Mouse (Mus musculus): ENCODE results near the gene Gm9639.
"Not testable (repeated sequence)": the region's sequence is repeated elsewhere in the genome, so short reads cannot be mapped to it uniquely, and the experiment has no call there.

The Gm9639 gene

DNA sequence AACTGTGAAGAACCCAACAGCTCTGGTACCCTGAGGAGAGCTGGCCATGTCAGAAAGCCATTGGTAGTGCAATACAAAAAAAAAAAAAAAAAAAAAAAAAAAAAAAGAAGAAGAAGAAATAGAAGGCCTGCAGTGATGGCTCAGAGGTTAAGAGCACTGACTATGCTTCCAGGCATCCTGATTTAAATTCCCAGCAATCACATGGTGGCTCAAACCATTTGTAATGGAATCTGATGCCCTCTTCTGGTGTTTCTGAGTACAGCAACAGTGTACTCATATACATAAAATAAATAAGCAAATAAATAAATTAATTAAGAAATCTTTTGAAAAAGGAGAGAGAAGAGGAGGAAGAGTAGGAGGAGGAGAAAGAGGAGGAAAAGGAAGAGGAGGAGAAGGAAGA, 41.4 kb downstream of the Gm9639 start:
- DNase-seq (ENCODE audit: extremely low spot score, low spot score) = no peak

DNA sequence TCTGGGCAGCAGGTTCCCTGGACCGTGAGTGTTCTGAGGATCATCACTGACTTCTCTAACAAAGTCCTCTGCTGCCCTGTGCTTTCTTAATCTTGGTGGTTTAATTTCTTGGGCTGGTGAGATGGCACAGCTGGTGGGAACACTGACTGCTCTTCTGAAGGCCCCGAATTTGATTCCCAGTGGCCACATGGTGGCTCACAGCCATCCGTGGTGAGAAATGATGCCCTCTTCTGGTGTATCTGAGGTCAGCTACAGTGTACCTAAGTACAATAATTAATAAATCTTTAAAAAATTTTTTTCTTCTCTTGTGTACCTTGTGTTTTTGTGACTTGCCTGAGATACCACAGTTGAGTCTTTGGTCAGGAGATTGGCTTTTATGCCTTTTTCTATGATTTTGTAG, 42.6 kb downstream of the Gm9639 start:
- DNase-seq (ENCODE audit: extremely low spot score, low spot score) = not testable (repeated sequence)

DNA sequence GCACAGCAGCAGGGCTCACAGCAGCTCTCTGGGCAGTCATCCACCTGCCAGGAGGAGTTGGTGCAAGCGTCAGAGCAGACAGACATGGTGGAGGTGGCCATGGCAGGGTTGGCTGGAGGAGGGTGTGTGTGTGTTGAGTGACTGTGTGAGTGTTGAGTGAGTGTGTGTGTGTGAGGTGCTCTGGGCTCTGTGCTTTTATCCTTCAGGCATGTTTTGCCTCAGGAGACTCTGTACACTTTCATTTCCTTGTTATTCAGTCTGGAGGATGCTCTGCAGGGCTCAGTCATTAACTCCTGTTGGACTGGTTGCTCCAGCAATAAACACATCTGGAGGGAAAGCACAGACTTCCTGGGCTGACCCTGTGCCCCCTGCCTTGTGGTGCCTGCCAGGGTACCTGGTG, 43.6 kb downstream of the Gm9639 start, which contains the start of gene Gm9736:
Gene Gm9736, minus strand, starts transcription at position 101 of the 400 bp plus-strand sequence.
- not testable (repeated sequence) for DNase-seq (ENCODE audit: extremely low spot score, low spot score)

DNA sequence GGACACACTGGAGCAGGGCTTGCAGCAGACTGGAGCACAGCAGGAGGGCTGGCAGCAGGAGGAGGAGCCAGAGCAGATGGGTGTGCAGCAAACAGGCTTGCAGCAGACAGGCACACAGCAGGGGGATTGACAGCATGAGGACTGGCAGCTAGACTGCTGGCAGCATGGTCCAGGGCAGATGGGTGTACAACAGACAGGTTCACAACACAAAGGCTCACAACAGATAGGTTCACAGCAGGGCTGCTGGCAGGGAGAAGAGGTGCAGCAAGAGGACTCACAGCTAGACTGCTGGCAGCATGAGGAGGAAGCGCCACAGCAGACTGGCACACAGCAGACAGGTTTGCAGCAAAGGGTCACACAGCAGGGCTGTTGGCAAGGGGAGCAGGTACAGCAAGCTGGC, 44.2 kb downstream of the Gm9639 start:
- DNase-seq (ENCODE audit: extremely low spot score, low spot score) = not testable (repeated sequence)

Measured in neural tube, embryonic 10.5 days (tissue).